Mouse (Mus musculus): Measurements from ENCODE around the gene Aplp1.

- no peak for TF ChIP-seq POLR2A (IDR thresholded peaks at IDR 0.05; ENCODE audit: control insufficient read depth, extremely low read depth, insufficient read depth, low read length, poor library complexity)
- TF ChIP-seq CTCF (IDR thresholded peaks at IDR 0.05; ENCODE audit: borderline replicate concordance, control insufficient read depth, extremely low read depth, insufficient read depth, low read length, poor library complexity) = no peak
Observed at GRCm38 (mm10) chr7:30492765-30493164, 47.4 kb upstream of the Aplp1 start.
